Mouse (Mus musculus) heart, postnatal 0 days (tissue): ENCODE measurements around the gene Ybx3.

ENCODE experiments used
- CTCF ChIP-seq: IDR thresholded peaks from 2 replicates; pipeline ENCODE4 v1.5.1; 2016; ENCODE audit warnings: antibody characterized with exemption, control low read depth, low read depth
- EP300 ChIP-seq: IDR thresholded peaks from 2 replicates; pipeline ENCODE4 v1.6.1; 2016; ENCODE audit warnings: antibody characterized with exemption, low read depth

DNA sequence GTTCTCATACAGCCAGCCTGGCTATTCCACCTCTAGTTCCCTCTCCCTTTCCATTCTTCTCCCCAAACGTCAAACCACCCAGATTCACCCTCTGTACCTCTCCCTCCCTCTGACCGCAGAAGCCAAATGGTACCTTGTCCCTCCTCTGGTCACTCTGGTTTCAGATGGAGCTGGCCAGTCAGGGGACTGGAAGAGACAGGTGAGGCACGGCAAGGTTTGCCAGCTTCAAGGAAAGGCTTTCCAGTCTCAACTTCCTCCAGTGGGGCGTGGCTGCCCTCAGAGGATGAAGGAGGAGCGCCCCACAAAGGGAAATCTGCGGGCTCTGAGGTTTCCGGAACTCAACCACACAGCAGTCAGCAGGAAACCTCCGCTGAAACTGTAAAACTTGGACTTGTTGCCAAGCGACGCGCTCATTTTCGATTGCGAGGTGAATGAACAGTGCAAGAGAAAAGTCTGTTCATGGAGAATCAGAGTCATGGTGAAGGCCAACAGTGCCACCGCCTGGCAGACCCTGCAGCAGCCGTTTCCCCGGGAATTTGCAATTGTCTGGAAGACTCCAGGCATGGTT is 34.8 kb downstream of the Ybx3 start, which contains the start of gene Styk1:
- TF ChIP-seq CTCF (peak; percentile 75), EP300 (no peak)
